Mouse (Mus musculus): ENCODE data around the gene Olfr1239.

Gene Olfr1239

GRCm38 (mm10) chr2:89420307-89420706 is at the start of gene Olfr1239:
TSS of gene Olfr1239 (minus strand) at chr2:89420407.
- DNase-seq (ENCODE audit: low spot score): no peak

- DNase-seq (ENCODE audit: low spot score): no peak
Measured at GRCm38 (mm10) chr2:89442900-89443299, 22.7 kb upstream of the Olfr1239 start, which contains the start of gene Olfr1240. TSS of gene Olfr1240 (minus strand) at chr2:89443000.

- DNase-seq (ENCODE audit: low spot score): no peak
Measured at GRCm38 (mm10) chr2:89414557-89414956, 5.7 kb downstream of the Olfr1239 start.

- DNase-seq (ENCODE audit: low spot score): no peak
Measured at GRCm38 (mm10) chr2:89409576-89409975, 10.6 kb downstream of the Olfr1239 start, which contains the start of gene Olfr1238. TSS of gene Olfr1238 (minus strand) at chr2:89409676.

GRCm38 (mm10) chr2:89400882-89401281 is 19.3 kb downstream of the Olfr1239 start:
- DNase-seq (ENCODE audit: low spot score): no peak
